Mouse (Mus musculus) left cerebral cortex, adult 11 months (tissue): Measurements from ENCODE around the gene Olfml1.

Experiments used
- DNase-seq: peaks from one replicate; pipeline ENCODE4 v3.0.0; 2022; ENCODE audit warnings: low spot score

Gene Olfml1

GRCm38 (mm10) chr7:107567261-107567671 is at the start of gene Olfml1:
Gene Olfml1 (plus strand): TSS chr7:107567446.
- DNase-seq, result peak; percentile 21

DNA sequence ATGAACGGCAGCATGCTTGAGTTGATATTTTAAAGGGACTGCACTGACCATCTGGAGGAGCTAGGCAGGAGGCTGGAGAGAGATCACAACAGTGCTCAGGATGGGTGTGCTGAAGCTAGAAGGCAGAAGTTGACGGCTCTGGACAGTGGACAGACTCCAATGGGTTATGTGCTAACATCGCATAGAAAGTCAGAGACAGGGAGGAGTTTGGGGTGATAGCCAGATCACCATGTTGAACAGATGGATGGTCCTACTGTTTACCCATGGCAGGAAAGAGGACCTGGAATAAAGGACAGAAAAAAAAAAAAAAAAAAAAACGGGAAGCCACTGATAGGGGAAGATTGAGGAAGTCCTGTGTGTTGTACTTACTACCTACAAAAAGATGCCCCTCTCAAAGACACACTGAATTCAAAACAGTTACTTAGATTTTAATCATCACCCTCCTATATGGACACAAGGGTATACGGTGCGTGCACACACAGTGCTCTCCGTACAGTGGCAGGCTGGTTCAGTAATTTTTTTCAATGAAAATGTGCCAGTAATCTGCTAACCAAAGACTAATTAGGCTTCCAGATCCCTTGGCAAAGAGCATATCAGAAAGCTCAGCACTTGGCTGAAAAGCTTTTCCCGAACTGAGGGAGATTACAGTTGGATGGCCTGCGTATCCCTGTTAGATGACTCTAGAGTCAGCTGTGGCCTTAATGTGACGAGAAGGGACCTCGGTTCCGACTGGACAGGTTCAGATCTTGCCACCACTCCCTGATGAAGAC is 47.8 kb upstream of the Olfml1 start:
- DNase-seq, result no peak

- no peak for DNase-seq
These were observed 45.8 kb upstream of the Olfml1 start for GRCm38 (mm10) chr7:107521411-107521810.

DNA sequence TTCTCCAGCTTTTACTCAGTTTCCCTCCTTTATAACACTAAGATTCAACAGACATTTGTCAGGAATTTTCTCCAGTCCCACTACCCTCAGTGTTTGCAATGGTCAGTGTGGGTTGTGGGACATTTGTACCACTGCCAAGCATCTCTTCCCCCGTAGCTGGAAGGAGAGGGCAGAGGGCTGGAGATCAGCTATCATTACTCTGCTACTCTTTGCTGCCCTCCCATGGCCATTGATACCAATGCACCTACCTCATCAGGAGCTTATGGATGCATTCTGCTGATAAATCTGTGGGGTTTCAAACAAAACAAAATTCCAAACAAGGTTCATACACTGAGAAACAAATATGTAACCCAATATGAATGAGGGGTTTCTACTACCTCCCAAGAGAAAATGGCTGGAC is 40.9 kb upstream of the Olfml1 start:
- peak; percentile 26 for DNase-seq

GRCm38 (mm10) chr7:107528169-107528772 is 39.0 kb upstream of the Olfml1 start:
- no peak for DNase-seq

DNA sequence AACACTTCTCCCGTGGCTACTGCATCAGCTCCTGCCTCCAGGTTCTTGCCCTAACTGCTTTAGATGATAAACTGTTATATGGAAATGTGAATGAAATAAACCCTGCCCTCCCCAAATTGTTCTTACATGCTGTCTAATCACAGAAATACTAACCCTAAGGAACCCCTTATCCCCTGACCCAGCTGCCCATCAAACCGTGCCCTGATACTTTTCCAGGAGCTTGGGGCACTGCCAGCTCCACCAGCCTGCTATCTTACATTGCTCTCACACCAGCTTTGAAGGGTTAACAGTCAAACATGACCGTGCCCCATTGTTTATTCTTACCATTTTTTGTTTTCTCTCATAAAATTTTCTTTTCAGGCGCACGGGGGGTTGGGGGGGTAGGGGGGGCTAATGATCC is 37.9 kb upstream of the Olfml1 start:
- no peak for DNase-seq

- DNase-seq, result no peak
These were observed 31.9 kb upstream of the Olfml1 start for GRCm38 (mm10) chr7:107535311-107535710.

DNA sequence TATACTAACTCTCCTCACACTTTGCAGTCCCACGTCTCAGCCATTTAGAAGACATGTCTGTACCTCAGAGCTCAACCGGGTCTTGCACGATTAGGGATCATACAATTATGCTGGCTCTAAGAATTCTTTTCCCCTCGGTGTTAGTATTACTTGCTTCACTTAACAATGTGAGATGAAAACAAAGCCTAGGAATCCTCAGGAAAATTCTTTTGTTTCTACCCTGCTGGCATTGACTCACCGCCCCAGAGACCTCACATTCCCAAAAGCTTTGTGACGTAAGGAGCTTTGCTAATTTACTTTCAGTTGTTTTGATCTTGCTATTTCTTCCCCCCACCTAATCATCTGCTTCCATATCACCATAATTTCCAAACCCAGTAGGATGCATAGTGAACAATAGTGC is 30.7 kb upstream of the Olfml1 start:
- DNase-seq, result no peak

DNA sequence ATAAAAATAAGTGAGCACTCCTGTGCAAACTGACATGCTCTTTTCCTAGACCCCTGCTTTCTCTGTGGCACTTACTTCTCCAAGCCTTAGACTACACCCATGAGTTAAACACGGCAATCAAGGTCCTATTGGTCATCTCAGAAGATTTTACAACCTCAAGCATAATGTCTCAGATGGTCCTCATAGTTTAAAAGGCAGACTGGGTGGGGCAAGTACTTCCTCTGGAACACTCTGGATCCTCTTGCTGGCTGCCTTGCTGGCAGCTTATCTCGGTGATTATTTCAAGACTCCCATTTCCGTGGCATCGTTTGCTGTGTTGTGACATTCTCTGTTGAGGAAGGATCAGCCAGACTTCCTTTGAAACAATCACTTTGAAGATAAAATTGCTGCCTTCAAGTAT is 27.2 kb upstream of the Olfml1 start:
- no peak for DNase-seq

DNA sequence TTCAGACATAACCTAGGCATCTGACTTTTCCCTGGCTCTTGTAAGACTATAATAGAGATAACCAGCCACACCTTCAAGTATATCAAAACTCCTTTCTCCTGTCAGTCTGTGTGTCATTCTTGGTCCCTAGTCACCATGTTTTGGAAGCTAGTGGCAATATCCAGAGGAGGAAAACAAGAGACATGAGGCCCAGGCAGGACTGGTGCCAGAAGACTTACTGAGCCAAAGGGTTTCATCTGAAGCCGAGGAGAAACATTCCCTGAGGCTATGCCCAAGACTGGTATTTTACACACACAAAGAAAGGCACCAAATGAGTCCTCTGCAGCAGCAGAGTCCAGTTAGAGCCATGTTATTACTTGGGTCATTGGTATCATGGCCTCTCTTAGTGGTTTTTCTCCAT is 22.2 kb upstream of the Olfml1 start:
- DNase-seq, result no peak

DNA sequence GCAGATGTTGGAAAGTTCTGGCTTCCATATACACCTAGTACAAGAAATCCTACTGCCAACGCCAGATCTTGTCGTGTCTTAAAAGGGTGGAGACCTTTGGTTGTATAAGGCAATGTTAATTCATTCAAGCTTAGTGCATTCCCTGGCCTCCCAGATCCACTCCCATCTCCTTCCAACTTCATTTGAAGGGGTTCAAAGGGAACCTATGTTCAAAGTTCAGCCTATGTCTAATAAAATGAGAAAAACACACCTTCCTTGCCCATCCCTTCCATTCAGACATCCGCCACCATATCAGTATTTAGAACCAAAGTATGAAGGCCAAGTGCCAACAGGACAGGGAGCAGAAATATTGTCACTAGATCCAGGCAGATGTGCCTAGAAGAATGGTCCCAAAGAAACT is 19.4 kb upstream of the Olfml1 start:
- DNase-seq, result no peak

- no peak for DNase-seq
These were observed 13.8 kb upstream of the Olfml1 start for GRCm38 (mm10) chr7:107553461-107553860.

- no peak for DNase-seq
These were observed 11.3 kb upstream of the Olfml1 start for GRCm38 (mm10) chr7:107555906-107556305.

DNA sequence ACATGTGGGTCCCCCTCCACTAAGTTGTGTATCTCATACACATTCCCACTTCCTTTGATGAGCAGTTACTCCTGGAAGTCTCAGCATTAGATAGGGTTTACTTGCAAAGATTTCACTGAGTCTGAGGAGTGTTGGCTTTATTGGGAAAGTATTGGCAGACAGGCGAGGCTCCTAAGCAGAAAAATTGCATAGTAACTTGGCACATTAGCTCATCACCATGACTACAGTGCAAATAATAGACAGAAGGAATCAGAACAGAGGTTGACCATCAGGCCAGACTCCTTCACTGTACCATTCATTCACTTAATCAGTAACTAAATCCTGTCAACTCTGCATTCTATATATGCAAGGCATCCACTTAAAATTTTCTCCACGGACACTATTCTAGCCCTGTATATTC is 6.6 kb upstream of the Olfml1 start:
- DNase-seq, result no peak

DNA sequence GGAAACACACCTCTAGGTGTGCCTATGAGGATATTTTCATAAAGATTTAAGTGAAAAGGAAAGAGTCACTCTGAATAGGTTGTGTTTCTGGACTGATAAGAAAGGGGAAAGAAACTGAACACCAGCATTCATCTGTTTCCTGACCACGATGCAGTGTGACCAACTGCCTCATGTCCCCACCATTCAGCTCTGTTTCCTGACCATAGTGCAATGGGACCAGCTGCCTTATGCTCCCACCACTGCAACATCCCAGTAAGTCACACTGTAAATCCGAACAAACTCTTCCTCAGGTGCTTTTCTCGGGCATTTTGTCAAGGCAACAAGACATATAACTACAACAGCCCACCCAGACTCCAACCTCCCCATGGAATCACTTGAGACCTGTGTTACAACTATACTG is 5.7 kb upstream of the Olfml1 start:
- DNase-seq, result no peak

GRCm38 (mm10) chr7:107563727-107564126 is 3.5 kb upstream of the Olfml1 start:
- DNase-seq, result no peak

GRCm38 (mm10) chr7:107567674-107568073 is 428 bp downstream of the Olfml1 start:
- DNase-seq, result no peak

GRCm38 (mm10) chr7:107568971-107569370 is 1.7 kb downstream of the Olfml1 start:
- DNase-seq, result no peak

DNA sequence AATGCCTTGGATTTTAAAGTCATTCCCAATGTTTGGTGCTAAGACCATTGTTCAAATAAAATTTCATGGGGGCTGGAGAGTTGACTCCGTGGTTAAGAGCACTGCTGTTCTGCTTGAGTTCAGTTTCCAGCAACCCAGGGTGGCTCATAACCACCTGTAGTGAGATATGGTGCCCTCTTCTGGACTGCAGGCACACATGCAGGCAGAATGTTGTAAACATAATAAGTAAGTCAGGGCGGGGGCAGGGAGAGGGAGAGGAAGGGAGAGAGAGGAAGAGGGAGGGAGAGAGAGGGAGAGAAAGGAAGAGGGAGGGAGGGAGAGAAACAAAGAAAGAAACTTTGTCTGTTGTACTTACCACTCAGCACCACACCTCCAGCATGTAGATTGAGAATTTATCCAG is 6.6 kb downstream of the Olfml1 start:
- DNase-seq, result no peak

DNA sequence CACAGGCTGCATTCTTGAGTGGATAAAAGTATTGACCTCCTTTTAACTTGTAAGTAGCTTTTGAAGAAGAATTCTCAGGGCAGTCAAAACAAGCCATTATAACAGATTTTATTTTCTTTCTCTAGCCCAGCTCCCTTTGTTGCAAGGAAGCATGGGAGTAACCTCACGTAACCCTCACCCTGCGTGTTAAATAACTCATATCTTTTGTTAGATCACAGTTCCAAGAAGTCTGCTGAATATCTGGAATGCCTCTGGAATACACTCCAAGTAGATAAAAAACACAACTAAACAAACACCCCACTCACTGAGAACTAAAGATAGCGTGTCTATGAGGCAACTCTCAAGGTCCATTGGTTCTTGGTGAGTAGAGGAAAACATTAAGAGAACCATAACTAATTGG is 7.0 kb downstream of the Olfml1 start:
- no peak for DNase-seq

- DNase-seq, result peak; percentile 40
These were observed 25.4 kb downstream of the Olfml1 start for GRCm38 (mm10) chr7:107592641-107593040.

DNA sequence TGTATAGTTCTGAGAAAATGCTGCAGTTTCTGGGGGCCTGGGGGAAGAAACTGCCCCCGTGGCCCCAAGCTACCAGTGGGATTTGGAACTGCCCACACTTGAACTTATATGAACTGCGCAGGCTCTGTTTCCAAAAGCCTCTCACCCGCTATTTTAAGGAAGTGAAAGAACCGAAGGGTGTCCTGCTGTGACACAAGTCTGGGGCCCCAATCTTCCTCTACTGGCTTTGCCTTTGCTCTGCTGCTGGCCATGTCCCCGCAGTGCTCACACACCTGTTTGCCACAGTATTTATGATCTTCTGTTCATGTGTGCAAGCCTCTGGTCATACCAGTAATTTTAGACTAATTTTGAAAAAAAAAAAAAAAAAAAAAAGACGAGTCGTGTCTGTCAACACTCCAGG is 26.7 kb downstream of the Olfml1 start:
- no peak for DNase-seq

GRCm38 (mm10) chr7:107594325-107594856 is 27.1 kb downstream of the Olfml1 start:
- DNase-seq, result peak; percentile 38
